Mouse (Mus musculus): ENCODE data around the gene Rad51d. TPM values are rescaled to one million over a fixed set of nuclear protein-coding genes. Genes with fewer than 3 reads are reported as not detected.
A peak's percentile ranks its signal among the peaks of the same experiment; 100 is the strongest.

Rad51d gene
- polyA plus RNA-seq, 1 experiment from 2014 or later = 13.9 TPM

DNA sequence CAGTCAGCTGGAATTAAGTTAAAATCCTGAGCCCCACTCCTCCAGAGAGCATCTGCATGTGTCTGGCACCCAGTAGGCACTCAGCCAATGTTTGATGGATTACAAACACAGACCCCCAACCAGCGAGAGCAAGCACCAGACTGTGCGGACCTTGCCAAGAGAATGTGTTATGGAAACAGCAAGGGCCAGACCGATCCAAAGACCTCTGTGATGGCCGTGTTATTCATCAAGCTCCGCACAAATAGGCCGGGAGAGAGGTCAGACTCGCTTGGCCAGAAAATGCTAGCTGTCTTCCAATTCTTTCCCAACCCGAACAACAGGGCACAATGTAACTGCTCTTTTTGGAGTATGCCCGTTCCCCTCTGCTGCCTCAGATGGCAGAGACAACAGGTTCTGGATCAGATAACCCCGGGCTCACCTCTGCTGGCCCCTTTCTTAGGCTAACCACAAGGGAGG lies 1.9 kb downstream of the Rad51d start:
- Histone ChIP-seq H3K9ac (no peak overlapping the region), H3K4me1 (peaks cover 20% of the 10 kb centered on the region), H3K4me2 (peak overlapping the region; percentile 84), H3K27ac (no peak overlapping the region), H3K27me3 (peaks cover 18% of the 10 kb centered on the region), H3K9me3 (replicated peaks) (no peaks in the 10 kb centered on the region), H3K4me3 (replicated peaks) (no peak overlapping the region), H3K36me3 (no peaks in the 10 kb centered on the region)
- no peak for ATAC-seq (replicated peaks; ENCODE audit: low FRiP score)
- 50% methylated on average over 10 of the region's 10 CpGs for WGBS

DNA sequence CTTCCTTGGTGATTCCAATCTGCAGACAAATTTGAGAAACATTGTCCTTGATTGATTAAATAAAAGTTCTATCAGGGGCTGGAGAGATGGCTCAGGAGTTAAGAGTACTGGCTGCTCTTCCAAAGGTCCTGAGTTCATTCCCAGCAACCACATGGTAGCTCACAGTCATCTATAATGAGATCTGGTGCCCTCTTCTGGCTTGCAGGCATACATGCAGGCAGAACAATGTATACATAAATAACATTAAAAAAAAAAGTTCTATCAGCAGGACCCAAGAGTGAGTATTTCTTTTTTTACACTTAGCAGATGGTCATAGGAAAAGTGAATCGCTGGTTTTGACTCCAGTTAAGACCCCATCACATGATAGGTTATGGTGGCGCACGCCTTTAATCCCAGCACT lies 3.9 kb downstream of the Rad51d start:
- Histone ChIP-seq H3K9ac (no peak overlapping the region), H3K4me1 (peaks cover 20% of the 10 kb centered on the region), H3K4me2 (no peak overlapping the region), H3K9me3 (replicated peaks) (no peaks in the 10 kb centered on the region), H3K27ac (no peak overlapping the region), H3K36me3 (peaks cover under 1% of the 10 kb centered on the region; the same call in 1 of the 2 replicates), H3K27me3 (peaks cover 7% of the 10 kb centered on the region), H3K4me3 (replicated peaks) (no peak overlapping the region)
- no peak for ATAC-seq (replicated peaks; ENCODE audit: low FRiP score)
- WGBS = 86% methylated on average over 3 of the region's 3 CpGs

DNA sequence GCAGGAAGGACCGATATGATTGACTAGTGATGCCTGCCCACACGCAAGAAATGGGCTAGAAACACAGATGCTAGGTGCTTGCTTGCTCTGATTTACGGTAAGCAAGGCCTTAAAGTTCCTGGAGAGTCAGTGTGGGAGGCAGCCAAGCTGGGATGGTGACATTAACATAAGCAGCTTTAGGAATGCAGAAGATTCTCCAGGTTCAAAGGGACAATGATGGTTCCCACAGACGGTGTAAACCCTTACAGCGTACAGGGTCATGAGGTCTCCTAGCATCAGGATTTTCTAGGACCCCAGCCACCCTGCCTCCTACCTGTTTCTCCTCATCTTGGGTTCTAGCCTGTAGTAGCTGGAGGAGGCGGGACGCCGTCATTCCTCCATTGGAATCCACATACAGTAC lies 7.2 kb downstream of the Rad51d start:
- Histone ChIP-seq H3K27ac (no peak overlapping the region), H3K4me1 (peaks cover 4% of the 10 kb centered on the region; the same call in 1 of the 2 replicates), H3K9ac (no peak overlapping the region), H3K27me3 (no peaks in the 10 kb centered on the region), H3K36me3 (peaks cover 15% of the 10 kb centered on the region), H3K9me3 (replicated peaks) (no peaks in the 10 kb centered on the region), H3K4me2 (no peak overlapping the region), H3K4me3 (replicated peaks) (no peak overlapping the region)
- ATAC-seq (replicated peaks; ENCODE audit: low FRiP score) = no peak
- WGBS = 58% methylated on average over 8 of the region's 8 CpGs

DNA sequence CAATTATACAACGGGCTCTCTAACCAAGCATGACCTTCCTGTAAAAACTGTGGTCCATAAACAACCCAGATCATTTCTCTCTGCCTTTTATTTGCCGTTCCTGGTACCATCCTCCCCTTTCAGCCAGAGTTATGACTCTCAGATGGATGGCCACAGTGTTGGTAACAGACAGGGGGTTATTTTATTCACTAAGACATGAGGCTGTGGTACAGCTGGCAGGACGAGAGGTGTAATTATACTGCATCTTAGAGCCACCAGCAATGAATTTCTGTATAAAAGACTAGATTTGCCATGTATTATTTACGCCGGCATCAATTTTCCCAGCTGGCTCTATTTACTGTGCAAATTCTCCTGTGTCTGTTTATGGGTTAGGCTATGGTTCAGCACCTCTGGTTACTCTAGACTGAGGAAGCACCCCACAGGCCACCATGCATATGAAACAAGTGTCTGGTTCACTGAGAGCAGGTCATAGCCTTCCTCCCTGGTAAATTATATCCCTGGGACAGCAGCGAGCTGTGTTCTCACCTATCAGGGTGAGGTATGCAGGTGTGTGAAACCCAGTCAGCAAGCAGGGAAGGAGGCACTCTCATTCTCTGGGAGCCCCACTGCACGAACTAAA lies 12.6 kb downstream of the Rad51d start:
- Histone ChIP-seq H3K27me3 (no peaks in the 10 kb centered on the region), H3K4me1 (0 out of 2 replicates have a peak, but pooled peaks cover 3% of the 10 kb centered on the region), H3K9me3 (replicated peaks) (no peaks in the 10 kb centered on the region), H3K27ac (peak overlapping the region; percentile 46; the same call in 1 of the 2 replicates), H3K9ac (no peak overlapping the region), H3K4me2 (no peak overlapping the region), H3K36me3 (peaks cover 15% of the 10 kb centered on the region), H3K4me3 (replicated peaks) (no peak overlapping the region)
- peak; percentile 66 for ATAC-seq (replicated peaks; ENCODE audit: low FRiP score)
- 53% methylated on average over 7 of the region's 7 CpGs for WGBS

DNA sequence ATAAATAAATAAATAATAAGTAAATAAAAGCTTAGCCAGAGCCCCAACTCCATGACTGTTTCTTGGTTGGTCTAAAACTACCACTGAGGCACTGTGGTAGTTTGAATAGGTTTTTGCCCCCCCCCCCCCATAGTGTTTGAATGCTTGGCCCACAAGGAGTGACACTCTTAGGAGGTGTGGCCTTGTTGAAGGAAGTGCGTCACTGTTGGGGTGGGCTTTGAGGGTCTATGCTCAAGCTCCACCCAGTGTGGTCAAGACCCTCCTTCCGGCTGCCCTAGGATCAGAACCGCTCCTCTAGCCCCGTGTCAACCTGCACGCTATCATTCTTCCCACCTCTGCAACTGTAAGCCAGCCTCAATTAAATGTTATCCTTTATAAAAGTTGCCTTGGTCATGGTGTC lies 14.8 kb downstream of the Rad51d start:
- Histone ChIP-seq H3K27ac (no peak overlapping the region), H3K36me3 (peaks cover 8% of the 10 kb centered on the region), H3K9ac (no peak overlapping the region), H3K9me3 (replicated peaks) (no peaks in the 10 kb centered on the region), H3K4me2 (no peak overlapping the region), H3K4me3 (replicated peaks) (no peak overlapping the region), H3K27me3 (no peaks in the 10 kb centered on the region), H3K4me1 (0 out of 2 replicates have a peak, but pooled peaks cover 3% of the 10 kb centered on the region)
- 90% methylated on average over 5 of the region's 5 CpGs for WGBS
- ATAC-seq (replicated peaks; ENCODE audit: low FRiP score) = no peak

DNA sequence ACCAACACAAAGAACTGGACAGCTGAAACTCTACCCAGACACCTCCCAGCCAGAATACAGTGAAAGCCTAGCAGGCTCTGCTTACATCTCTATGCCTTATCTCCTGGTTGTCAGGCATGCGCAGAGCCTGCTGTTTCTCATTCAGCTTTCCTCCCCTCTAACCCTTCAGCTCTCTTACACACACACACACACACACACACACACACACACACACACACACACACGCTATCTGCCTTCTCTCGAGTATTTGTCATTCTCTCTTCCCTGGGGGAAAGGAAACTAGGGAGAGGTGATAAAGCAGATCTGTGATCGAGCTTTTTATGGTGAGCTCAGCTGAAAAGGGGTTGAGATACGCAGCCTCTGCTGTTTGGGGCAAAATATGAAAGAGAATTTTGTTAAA lies 15.5 kb downstream of the Rad51d start:
- 56% methylated on average over 5 of the region's 5 CpGs for WGBS
- peaks cover 5% of the 10 kb centered on the region; the same call in 1 of the 2 replicates for H3K4me1 ChIP-seq
- no peak overlapping the region for H3K4me2 ChIP-seq
- H3K9me3 ChIP-seq (replicated peaks) = no peaks in the 10 kb centered on the region
- no peak overlapping the region for H3K9ac ChIP-seq
- peaks cover 7% of the 10 kb centered on the region for H3K36me3 ChIP-seq
- H3K27ac ChIP-seq = no peak overlapping the region
- no peak overlapping the region for H3K4me3 ChIP-seq (replicated peaks)
- no peaks in the 10 kb centered on the region for H3K27me3 ChIP-seq
- no peak for ATAC-seq (replicated peaks; ENCODE audit: low FRiP score)

DNA sequence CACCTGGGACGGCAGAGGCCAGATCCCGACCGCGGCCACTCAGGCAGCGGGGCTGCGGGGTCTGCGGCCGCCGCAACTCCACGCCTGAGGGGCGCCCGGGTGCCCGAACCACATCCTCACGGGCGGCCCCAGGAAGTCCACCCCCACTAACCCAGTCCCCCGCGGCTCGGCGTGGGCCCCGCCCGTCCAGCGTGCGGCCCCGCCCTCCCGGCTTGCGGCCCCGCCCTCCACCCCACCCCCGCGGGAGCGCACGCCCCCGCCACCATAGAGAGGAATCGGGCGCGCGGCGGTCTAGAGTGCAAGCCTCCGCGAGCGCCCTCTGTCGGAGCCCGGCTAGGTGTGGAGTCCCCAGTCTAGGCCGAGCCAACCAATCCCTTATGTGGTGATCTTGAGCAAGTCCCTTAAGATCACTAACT lies 19.4 kb downstream of the Rad51d start, which contains the start of gene Rffl:
Gene Rffl (minus strand): TSS at position 180 of the 416 bp plus-strand sequence.
- Histone ChIP-seq H3K4me2 (peak within 1 kb of the TSS; percentile 77), H3K27me3 (no peaks in the 10 kb centered on the region), H3K4me3 (replicated peaks) (peak within 1 kb of the TSS; percentile 96), H3K9me3 (replicated peaks) (no peaks in the 10 kb centered on the region), H3K36me3 (no peaks in the 10 kb centered on the region), H3K27ac (peak within 1 kb of the TSS; percentile 93), H3K9ac (peak within 1 kb of the TSS; percentile 72), H3K4me1 (peaks cover 9% of the 10 kb centered on the region; the same call in 1 of the 2 replicates)
- WGBS = under 1% methylated on average over 42 of the region's 43 CpGs
- peak; percentile 96 for ATAC-seq (replicated peaks; ENCODE audit: low FRiP score)

DNA sequence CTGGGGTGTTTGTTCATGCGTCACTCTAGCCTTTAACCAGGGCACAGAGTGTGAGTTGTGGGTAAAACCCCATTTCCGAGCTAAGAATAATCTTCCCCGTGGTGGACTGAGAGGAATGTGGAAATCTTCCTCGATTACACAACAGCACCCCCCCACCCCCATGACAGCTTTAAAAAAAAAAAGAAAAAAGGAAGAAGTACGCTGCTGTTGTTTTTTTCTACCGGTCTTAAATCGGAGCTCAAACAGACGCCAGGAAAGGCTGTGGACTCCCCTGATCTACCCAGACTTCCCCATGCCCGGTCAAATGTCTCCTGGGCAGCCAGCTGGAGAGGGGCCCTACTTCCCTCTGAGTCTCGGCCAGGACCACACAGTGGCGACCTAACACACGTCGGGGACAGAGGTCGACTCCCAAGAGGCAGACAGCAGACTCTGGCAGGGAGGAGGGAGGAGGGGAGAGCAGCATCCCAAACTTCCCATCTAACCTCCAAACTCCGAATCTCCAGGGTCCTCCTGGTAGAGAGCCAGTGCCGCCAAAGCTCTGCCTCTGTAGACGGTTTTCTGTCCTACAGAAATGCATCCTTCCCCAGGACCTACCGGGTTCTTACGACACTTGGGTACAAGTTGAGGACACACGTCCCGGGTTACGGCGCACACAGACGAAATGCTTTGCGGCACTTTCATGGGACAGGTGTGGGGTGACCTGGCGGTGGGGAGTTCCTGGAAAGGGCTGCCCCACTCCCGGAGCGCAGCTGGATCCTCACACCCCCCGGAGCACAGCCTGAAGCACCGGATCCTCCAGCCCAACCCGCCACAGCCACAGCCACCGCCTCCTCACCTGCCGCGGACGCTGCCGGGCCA lies 20.0 kb downstream of the Rad51d start:
- H3K4me2 ChIP-seq = peak overlapping the region; percentile 77
- ATAC-seq (replicated peaks; ENCODE audit: low FRiP score) = peak; percentile 91
- H3K27me3 ChIP-seq = no peaks in the 10 kb centered on the region
- H3K27ac ChIP-seq = peak overlapping the region; percentile 93
- WGBS = 1% methylated on average over 36 of the region's 36 CpGs
- H3K36me3 ChIP-seq = no peaks in the 10 kb centered on the region
- H3K4me3 ChIP-seq (replicated peaks) = peak overlapping the region; percentile 96
- peak overlapping the region; percentile 72 for H3K9ac ChIP-seq
- no peaks in the 10 kb centered on the region for H3K9me3 ChIP-seq (replicated peaks)
- peaks cover 9% of the 10 kb centered on the region; the same call in 1 of the 2 replicates for H3K4me1 ChIP-seq

DNA sequence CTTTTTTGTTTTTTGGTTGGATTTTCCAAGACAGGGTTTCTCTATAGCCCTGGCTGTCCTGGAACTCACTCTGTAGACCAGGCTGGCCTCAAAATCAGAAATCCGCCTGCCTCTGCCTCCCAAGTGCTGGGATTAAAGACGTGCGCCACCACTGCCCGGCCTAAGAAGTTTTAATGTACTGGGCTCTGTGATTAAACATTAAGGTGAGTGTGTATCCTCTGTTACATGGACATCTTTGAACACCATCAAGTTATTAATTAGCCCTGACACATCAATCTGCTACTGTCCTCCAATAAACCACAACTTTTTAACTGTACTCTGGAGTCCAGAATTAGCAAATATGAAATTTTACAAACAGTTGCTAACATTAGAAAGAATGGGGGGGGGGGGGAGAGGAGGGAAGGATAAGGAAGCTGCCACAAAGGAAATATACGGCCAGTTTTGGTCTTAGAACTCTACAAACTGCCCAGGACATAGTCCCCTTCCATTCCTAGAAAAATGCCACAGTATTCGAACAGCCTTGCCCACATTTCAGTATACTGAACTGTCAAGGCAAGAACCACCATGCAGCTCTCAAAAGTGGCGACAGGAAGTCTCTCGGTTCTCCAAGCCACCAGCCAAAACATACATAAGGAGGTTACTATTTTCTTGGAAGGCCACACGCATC lies 20.8 kb downstream of the Rad51d start:
- Histone ChIP-seq H3K36me3 (no peaks in the 10 kb centered on the region), H3K27ac (peak overlapping the region; percentile 93)

DNA sequence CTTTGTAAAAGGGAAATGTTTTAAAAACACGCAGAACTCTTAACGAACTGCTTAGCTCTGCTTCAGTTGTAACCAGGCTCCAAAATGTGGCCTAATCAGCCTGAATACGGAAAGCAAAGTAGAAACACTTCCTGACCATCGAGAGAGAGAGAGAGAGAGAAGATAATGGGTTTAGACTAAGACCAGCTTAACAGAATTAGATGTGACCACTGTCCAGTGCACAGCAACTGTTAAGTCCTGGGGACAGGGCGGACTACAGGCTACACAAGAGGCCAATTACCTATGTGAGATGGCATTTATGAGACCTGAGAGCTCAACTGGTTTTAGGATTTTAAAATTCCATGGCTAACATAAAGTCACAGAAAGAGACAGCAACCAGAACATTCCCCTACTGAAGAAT lies 22.5 kb downstream of the Rad51d start:
- ATAC-seq (replicated peaks; ENCODE audit: low FRiP score) = no peak
- H3K4me1 ChIP-seq = peaks cover 9% of the 10 kb centered on the region; the same call in 1 of the 2 replicates
- H3K27ac ChIP-seq = no peak overlapping the region
- WGBS = 79% methylated on average over 5 of the region's 5 CpGs
- H3K9ac ChIP-seq = no peak overlapping the region
- H3K9me3 ChIP-seq (replicated peaks) = no peaks in the 10 kb centered on the region
- H3K27me3 ChIP-seq = no peaks in the 10 kb centered on the region
- no peak overlapping the region for H3K4me3 ChIP-seq (replicated peaks)
- H3K36me3 ChIP-seq = no peaks in the 10 kb centered on the region
- no peak overlapping the region for H3K4me2 ChIP-seq

More for the DNA sequence above, 20.8 kb downstream of the Rad51d start:
- peak overlapping the region; percentile 77 for H3K4me2 ChIP-seq
- no peaks in the 10 kb centered on the region for H3K9me3 ChIP-seq (replicated peaks)
- 54% methylated on average over 9 of the region's 9 CpGs for WGBS
- H3K27me3 ChIP-seq = no peaks in the 10 kb centered on the region
- H3K9ac ChIP-seq = peak overlapping the region; percentile 72
- H3K4me3 ChIP-seq (replicated peaks) = peak overlapping the region; percentile 96
- H3K4me1 ChIP-seq = peaks cover 9% of the 10 kb centered on the region; the same call in 1 of the 2 replicates
- no peak for ATAC-seq (replicated peaks; ENCODE audit: low FRiP score)

DNA sequence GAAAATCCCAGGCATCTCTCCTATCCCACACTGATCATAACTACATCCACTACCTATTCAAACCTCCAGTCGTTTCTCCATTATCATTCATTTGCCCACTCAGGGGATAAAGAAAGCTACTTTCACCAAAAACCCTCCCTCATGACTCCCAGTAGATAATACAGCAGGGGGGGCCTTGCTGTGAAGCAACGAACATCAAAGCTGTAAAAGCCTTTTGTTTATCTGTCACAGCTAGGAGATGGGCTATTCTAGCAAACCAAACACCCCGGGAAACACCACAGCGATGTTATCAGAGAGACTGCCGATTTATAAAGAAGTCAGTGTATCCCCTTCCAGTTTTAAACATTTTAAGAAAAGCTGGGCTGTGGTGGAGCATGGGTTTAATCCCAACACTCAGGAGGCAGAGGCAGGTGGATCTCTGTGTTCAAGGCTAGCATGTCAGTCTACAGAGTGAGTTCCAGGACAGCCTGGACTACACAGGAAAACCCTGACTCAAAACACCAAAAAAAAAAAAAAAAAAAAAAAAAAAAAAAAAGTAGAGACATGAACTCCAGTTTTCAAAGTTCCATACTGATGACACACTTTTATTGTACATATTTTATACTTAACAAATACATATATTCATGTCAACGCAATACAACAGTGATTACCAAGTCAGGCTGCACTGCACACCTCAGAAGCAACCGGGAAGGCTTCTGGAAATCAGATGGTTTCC lies 23.4 kb downstream of the Rad51d start:
- Histone ChIP-seq H3K4me1 (peaks cover 13% of the 10 kb centered on the region), H3K27me3 (no peaks in the 10 kb centered on the region), H3K9ac (no peak overlapping the region), H3K27ac (no peak overlapping the region), H3K9me3 (replicated peaks) (no peaks in the 10 kb centered on the region), H3K36me3 (no peaks in the 10 kb centered on the region), H3K4me2 (no peak overlapping the region), H3K4me3 (replicated peaks) (no peak overlapping the region)
- no peak for ATAC-seq (replicated peaks; ENCODE audit: low FRiP score)
- WGBS = 38% methylated on average over 7 of the region's 7 CpGs

Data from kidney, embryonic 15.5 days (tissue).